Mouse (Mus musculus): ENCODE measurements around the gene Vmn2r96.
"Not testable (repeated sequence)": the region's sequence is repeated elsewhere in the genome, so short reads cannot be mapped to it uniquely, and the experiment has no call there.

The Vmn2r96 gene

GRCm38 (mm10) chr17:18572851-18573250 lies at the start of gene Vmn2r96:
TSS of gene Vmn2r96 (plus strand) at chr17:18573151.
- DNase-seq (ENCODE audit: low read depth, low spot score), result not testable (repeated sequence)

DNA sequence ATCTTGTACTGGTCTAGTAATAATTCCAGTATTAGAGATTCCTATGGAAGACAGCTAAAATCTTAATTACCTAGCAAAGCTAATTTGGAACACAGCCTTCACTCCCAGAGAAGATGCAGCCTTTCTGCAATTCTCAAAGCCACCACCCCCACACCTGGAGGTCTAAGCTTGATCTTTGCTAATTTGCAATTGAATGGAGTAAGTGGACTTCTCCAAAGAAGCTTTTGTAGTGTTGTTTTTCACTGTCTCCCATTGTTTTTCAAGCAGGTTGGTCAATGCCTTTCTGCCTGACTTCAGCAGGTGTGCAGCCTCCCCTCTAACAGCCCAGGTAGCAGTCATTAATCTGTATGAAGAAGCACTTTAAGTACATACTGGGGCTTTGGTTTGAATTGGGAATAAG lies 49.6 kb upstream of the Vmn2r96 start:
- DNase-seq (ENCODE audit: low read depth, low spot score), result no peak

- DNase-seq (ENCODE audit: low read depth, low spot score), result no peak
Observed at GRCm38 (mm10) chr17:18523991-18524390, 49.0 kb upstream of the Vmn2r96 start.

GRCm38 (mm10) chr17:18558212-18559158 lies 14.5 kb upstream of the Vmn2r96 start:
- not testable (repeated sequence) for DNase-seq (ENCODE audit: low read depth, low spot score)

- not testable (repeated sequence) for DNase-seq (ENCODE audit: low read depth, low spot score)
Observed at GRCm38 (mm10) chr17:18566186-18566585, 6.8 kb upstream of the Vmn2r96 start.

DNA sequence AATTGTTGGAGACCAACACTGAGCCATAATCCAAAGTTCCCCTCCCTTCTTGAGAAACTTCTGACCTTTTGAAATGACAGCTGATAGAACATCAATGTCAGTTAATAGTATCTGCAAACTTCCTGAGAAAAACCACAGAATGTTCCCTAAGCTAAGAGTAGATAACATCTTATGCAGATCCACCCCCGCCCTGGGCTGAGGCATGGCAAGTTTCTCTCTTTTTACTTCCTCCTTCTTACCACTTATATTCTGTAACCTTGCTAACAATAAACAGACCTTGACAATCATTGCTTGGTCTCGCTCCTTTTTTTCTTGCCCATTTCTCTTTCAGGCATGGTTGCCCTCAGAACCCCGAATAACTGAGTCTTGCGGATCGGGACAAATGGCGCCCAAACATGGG lies 42.2 kb downstream of the Vmn2r96 start:
- not testable (repeated sequence) for DNase-seq (ENCODE audit: low read depth, low spot score)

DNA sequence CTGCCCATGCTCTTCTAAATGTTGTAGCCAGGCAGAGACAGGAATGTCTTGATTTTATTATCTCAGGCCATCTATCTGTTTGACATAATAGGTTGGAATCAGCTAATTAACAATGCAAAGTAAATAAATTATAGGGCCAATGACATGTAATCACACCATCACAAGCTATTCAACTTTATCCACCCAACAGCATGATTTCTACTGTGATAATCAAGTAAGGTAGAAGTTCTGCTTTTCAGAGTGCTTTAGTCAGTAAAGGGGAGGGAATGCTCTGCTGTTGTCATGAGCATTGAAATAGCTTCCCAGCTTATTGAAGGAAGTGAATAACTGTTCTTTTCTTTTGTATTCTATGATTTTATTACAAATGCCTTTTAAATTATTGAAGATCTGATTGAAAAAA lies 53.6 kb downstream of the Vmn2r96 start:
- DNase-seq (ENCODE audit: low read depth, low spot score), result no peak

Data from c-Kit-negative CD71-positive TER-119-positive erythroid progenitor cells, embryonic 14.5 days (primary cell).